Mouse (Mus musculus) T-helper 2 cell (primary cell): ENCODE measurements around the gene Zdhhc25.

ENCODE experiments used
- in situ Hi-C: fragments of 300-600 bp; cut with MboI, MseI; formaldehyde crosslinking; loops from one replicate; pipeline ENCODE4 v1.15.1; 2025; ENCODE audit warnings: high pct_unique_total_duplicates

Gene Zdhhc25

DNA sequence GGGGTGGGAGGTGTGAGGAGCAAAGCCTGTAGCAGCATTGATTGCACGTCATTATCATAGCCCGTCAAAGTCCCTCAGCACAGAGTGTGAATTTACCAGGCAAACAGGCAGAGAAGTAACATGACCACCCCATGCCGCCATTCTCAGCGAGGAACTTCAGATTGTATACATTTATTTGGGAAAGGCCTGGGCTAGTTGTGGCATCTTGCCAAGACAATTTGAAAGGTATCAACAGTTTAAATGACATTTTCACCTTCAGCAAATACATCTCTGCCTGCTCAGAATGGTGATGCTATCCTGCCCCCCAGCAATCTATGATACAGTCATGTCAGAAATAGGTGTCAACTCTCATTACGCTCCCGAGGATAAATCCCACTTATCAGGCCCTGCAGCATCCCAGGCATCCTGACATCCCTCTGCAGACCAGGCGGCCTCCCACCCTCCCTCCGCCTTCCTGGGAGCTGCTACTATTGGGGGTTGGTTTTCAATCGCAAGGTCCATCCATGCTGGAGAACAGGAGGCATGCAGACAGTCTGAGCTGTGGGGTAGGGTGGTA is 28.8 kb downstream of the Zdhhc25 start:
- in situ Hi-C loops: no loop called here

DNA sequence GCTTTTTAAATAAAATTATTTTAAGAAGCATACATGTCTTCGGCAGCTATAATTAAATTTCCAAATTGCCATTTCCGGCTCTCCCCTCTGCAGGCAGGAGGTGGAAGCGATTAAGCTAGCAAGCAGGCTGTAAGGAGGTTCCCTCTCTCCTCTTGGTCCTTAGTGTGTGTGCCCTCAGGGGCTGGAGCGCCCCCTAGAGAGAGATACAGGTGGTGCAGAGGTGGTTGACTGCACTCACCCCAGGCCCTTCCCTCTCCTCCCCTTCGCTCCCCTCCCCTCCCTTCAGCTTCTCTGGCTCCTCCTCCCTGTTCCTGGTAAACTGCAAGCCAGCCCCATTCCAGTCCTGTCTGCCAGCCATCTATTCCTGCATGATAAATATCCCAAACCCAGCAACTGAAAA is 35.1 kb downstream of the Zdhhc25 start:
- in situ Hi-C loops: no loop called here

DNA sequence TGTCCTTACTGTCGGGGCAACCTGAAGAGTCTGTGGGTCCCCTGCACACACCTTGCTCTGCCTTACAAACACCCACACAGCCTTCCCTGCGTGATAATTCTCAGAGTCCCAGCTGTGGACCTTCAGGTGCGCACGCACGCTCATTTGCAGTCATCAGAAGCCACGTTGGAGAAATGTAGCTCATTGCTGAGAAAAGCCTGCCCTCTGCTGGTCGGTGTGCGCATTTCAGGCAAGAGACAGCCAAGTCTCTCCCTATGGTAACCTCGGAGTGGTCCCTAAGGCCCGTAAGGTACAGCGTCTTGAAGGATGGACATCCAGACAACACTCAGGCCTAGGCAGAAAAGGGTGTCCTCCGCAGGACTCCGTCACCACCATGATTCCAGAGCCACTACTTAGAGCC is 50.9 kb downstream of the Zdhhc25 start:
- in situ Hi-C loops: no loop called here
